Mouse (Mus musculus): Measurements from ENCODE around the gene Phex.
A peak's percentile ranks its signal among the peaks of the same experiment; 100 is the strongest.

Gene Phex

GRCm38 (mm10) chrX:157415212-157415611 lies at the start of gene Phex:
Gene Phex, minus strand, starts transcription at chrX:157415312.
- DNase-seq (ENCODE audit: low spot score): no peak

DNA sequence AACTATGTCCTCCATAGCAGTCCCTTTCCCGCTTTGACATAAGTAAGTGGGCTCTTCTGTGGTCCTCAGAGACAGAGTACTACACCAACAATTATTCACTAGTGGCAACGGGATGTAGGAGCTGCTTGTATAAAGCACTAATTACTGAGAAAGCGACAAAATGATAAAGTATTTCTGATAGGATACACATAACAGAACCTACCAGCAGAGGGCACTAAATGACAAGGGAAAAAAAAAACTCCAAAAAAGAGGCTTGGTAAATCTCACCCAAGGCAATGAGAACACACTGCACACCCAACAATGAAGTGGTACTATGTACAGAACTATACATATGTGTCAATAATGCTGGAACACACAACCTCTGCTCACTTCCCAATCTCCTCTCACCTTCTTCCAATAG lies 47.6 kb upstream of the Phex start:
- no peak for DNase-seq (ENCODE audit: low spot score)

GRCm38 (mm10) chrX:157454430-157454829 lies 39.3 kb upstream of the Phex start:
- DNase-seq (ENCODE audit: low spot score): peak; percentile 49

DNA sequence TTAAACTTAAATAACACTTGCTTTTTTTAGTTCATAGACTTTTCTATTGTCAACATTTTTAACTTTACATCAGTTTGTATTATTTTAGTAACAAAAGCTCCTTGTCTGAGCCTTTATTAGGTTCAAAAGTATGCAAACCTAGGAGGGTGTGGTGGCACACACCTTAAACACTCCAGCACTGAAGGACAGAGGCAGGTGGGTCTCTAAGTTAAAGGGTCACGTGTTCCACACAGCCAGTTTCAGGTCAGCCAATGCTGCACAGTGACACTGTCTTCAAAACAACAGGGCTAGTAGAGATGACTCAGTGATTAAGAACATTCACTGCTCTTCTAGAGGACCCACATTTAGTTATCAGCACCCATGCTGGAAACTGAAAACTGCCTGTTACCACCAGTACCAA lies 33.9 kb upstream of the Phex start:
- no peak for DNase-seq (ENCODE audit: low spot score)

DNA sequence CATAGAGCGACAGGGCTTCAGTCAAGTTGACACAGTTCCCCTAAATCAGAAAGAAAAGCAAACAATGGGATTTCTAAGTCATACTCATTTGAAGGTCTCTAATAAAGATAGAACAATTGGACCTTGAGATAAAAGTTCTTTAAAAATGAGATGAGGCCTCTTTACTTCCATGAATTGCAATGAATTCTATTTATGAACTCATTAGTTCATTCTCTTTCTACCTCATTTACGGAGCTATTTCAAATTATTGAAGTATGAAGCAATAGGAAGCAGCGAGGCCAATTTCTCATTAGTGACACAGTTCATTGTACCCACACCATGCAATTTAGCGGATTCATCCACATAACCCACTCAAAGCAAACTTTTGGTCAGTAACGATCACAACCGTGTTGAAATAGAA lies 32.3 kb upstream of the Phex start:
- no peak for DNase-seq (ENCODE audit: low spot score)

DNA sequence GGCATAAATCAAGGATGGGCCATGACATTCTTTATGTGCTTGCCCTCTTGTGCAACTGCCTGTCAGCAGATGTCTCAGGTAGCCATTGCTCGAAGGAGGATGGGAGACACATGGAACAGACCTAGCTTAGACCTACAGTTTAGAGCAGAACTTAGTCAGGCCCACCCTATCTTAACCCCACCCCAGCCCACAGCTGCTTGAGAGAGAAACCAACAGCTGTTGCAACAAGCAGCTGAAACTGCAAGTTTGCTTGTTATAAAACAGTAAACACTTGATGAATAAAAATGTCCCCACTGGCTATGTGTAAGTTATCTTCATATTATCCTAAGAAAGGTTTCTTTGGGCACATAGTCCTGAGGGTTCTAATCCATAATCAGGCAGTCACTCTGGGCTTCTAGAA lies 19.7 kb upstream of the Phex start:
- DNase-seq (ENCODE audit: low spot score): no peak

DNA sequence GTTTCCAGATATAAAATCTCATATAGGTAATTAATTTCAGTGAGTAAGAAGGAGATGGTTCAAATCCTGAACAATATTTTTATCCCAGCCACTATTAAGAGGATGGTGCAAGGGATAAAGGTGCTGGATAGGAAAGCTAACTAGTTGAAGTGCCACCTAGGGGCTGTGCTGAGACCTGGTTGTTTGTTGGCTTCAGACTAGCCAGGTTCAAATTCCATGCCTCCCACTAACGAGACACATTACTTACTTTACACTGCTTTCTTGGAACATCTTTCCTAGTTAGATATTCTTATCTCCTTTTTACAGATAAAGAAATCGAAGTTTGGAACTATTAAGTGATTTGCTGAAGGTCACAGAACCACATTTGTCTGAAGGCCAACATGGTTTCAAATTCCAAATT lies 4.3 kb upstream of the Phex start:
- no peak for DNase-seq (ENCODE audit: low spot score)

DNA sequence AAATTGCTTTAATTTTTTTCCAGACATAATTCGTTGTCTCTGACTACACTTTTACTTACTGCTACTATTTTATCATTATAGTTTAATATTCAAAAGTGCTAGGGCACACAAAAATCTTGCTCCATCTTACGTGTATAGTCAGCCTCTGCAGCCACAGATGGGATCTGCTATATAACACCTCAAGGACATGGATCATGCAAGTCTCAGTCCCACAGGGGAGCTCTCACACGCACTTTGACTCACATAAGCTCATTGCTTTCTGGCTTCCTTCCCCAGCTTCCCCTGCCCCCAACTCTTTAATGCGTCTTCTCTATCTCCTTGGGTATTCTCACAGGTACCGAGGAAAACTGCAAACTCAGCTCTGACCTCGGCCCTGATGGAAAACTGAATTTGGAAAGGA lies 10.2 kb downstream of the Phex start:
- DNase-seq (ENCODE audit: low spot score): no peak

- DNase-seq (ENCODE audit: low spot score): no peak
These were observed 23.9 kb downstream of the Phex start for GRCm38 (mm10) chrX:157391241-157391640.

DNA sequence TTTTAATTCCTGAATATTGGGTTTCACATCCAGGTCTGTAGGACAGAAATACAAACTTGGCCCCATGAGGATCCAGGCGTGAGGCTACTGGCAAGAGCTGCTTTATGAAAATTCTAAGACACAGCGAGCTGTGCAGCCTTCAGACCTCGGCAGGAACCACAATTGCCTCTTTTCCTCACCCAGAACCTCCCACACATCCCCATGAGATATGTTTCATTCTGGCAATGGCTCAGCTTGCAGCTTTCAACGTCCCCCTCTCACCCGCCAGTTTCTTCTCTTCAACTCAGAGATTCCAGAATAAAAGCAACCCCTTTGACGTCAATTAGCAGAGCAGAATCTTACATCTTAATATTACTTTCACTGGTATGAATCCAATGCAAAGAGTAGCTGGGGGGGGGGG lies 25.0 kb downstream of the Phex start:
- DNase-seq (ENCODE audit: low spot score): no peak

- DNase-seq (ENCODE audit: low spot score): no peak
These were observed 26.7 kb downstream of the Phex start for GRCm38 (mm10) chrX:157388419-157388818.

- DNase-seq (ENCODE audit: low spot score): no peak
These were observed 28.1 kb downstream of the Phex start for GRCm38 (mm10) chrX:157387025-157387424.

DNA sequence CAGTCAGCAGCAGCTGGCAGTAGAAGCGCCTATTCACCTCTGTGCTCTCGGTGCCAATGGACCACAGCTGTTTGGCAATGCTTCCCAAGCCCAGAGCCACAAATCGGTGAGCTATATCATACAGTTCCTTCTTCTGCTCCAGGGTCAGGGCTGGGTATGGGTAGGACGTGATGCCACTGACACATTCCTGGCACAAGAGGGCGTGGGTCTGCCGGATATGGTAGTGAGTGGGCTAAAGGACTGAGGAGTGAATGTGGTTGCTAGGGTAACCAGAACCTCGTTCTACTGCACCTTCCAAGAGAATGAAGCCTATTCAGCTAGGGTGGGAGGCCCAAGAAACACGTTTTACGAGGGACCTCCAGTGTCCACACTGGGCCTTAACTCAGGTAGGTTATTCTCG lies 36.3 kb downstream of the Phex start:
- DNase-seq (ENCODE audit: low spot score): no peak

- DNase-seq (ENCODE audit: low spot score): no peak
These were observed 37.7 kb downstream of the Phex start for GRCm38 (mm10) chrX:157377456-157377855.

DNA sequence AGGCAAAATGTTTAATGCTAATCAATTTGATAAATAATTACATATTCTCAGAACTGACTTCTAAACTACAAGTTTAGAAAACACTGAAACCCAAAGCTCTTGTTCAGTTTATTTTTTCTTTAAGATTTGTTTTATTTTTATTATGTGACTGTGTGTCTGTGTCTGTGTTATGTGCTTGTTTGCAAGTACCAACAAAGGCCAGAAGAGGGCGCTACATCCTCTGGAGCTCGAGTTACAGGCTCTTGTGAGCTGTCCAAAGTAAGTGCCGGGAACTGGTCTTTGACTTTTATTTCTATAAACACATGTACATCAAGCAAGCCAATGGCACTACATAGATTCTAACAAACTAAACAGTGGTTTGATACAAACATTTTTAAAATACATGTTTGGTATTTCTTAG lies 41.2 kb downstream of the Phex start:
- no peak for DNase-seq (ENCODE audit: low spot score)

DNA sequence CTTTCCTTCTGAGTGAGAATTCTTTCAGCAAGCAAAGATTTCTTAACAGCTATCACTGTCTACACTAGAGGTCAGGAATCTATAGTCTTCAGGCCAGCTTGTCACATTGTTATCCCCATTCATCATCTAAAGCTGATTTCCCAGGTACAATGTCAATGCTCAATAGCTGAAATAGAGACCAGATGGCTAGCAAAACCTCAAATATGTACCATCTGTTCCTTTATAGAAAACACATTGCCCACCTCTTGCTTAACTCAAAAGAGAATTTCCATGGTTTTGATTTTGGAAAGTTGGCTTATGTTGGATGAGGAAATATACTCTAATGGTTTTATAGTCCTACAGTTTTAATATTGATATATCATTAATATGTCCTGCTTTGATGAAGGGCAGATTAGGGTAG lies 45.9 kb downstream of the Phex start:
- DNase-seq (ENCODE audit: low spot score): no peak

DNA sequence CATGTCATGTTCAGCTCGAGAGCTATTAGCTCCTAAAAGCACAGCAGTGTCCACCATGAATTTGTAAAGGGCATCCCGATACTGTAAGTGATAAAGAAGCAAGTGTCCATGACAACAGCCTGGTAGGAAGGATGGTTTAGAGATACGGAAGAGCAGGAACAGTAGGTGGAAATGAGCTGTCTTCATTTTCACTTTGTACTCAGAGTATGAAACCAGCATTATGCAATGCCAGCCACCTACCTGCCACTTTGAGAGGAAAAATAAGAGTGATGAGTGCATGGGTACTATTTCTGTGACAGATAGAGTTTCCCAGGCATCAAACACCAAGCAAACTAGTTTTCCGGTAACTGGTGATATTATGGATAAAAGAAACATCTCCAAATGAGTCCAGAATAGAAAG lies 59.6 kb downstream of the Phex start:
- no peak for DNase-seq (ENCODE audit: low spot score)

GRCm38 (mm10) chrX:157346201-157346600 lies 68.9 kb downstream of the Phex start:
- DNase-seq (ENCODE audit: low spot score): no peak

DNA sequence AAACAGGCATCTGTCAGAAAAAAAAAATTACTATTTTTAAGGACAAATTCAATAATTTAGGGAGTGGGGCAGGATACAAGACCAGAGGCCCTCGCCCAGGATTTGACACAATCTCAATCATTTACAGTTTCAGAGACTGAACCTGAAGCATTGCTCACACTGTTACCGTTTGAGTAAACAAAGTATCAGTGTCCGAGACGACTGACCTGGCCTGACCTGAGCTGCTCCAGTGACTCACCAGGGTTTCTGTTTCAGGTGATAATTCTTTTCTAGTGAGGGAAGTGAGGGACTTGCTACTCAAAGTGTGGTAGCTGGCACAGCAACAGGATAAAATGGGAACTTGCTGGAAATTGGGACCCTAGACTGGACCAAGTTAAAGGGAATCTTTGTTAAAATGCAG lies 80.4 kb downstream of the Phex start:
- no peak for DNase-seq (ENCODE audit: low spot score)

DNA sequence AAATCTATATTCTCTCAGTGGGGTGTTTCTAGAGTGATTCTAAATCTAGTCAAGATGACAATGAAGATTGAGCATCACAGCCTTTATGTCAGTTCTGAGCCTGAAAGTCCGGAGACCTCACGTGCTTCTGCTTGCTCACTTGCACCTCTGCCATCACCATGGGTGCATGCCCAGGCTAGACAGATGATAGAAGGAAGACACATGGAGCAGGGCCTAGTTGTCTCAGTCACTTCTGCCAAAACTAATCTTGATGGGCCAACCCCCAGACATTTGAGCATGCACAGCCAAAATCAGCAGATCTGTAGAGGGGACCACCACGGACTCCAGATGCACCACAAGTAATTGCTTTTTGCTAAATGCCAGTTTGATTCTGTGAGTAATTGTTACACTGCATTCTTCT lies 85.3 kb downstream of the Phex start:
- DNase-seq (ENCODE audit: low spot score): no peak

- no peak for DNase-seq (ENCODE audit: low spot score)
These were observed 86.7 kb downstream of the Phex start for GRCm38 (mm10) chrX:157328396-157328795.

GRCm38 (mm10) chrX:157327756-157328155 lies 87.4 kb downstream of the Phex start:
- no peak for DNase-seq (ENCODE audit: low spot score)

- DNase-seq (ENCODE audit: low spot score): no peak
These were observed 90.7 kb downstream of the Phex start for GRCm38 (mm10) chrX:157324396-157324795.

DNA sequence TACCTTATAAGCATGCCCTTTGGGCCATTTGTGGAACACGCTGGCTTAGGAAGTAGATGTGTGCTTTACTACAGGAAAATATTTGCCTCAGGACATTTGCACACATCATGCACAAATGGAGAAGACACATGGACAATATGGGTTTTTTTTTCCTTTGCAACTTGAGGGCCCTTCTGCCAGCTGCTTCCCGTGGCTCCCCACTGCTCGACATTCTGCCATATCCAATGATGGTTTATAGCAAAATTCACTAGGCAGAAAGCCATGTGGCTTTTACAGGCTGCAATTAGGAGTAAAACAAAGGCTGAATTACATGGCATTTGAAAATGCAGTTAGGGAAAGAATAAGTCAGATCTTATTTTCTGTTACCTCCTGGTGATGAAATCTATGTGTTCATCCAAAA lies 104.8 kb downstream of the Phex start:
- DNase-seq (ENCODE audit: low spot score): no peak

DNA sequence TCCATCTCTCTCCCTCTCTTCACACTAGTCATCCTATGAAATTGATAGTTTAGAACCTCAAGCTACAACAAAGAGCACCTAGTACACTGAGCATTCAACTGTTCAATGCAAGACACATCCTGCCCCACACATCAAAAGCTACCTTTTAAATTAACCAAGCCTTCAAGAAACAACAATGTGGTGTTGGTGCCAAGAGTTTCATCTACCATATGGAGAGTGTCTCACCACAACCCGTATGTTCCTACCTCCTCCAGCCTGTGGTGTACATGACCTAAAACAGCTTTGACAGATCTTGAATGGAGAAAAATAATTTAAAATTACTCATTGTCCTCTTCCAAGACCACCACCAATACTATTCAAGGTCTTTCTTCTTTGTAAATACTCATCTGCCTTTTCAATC lies 106.9 kb downstream of the Phex start:
- DNase-seq (ENCODE audit: low spot score): no peak

All from urinary bladder, postnatal 25 days (tissue).